ENCODE assay signal across 16 mouse cellular contexts in genomic region chr17:47267843-47268242, GRCm38 (mm10).
DNase-seq lines count a peak whose midpoint lies in the region; ATAC-seq and TF ChIP-seq lines count a peak whose summit lies in the region.
"Had no signal": no experiment of that assay in that cellular context is flagged by ENCODE, and none has a peak within 500 bp of the region (broad histone marks: within the 10 kb centered on the region; RNA-seq: fewer than 3 reads in every experiment).

No protein-coding gene starts in this region.

- H3K27me3 ChIP-seq in kidney, postnatal 0 days (ENCODE audit: insufficient read depth, low read length): no peaks in the 10 kb centered on the region
- no peaks in the 10 kb centered on the region for H3K27me3 ChIP-seq in kidney, embryonic 15.5 days
- H3K27me3 ChIP-seq in ES-Bruce4 (ENCODE audit: control insufficient read depth, insufficient read depth, low read length, poor library complexity, severe bottlenecking): no peaks in the 10 kb centered on the region
- H3K27me3 ChIP-seq in hindbrain, embryonic 16.5 days (replicated peaks; ENCODE audit: control insufficient read depth, insufficient read depth, low read length): no peaks in the 10 kb centered on the region
- H3K27me3 ChIP-seq: limb, embryonic 15.5 days had no signal

- no peak for TF ChIP-seq EP300 in ES-Bruce4 (IDR thresholded peaks at IDR 0.05; ENCODE audit: insufficient read depth, low read depth, low read length)

- H3K4me3 ChIP-seq in kidney, postnatal 0 days (replicated peaks; ENCODE audit: low read depth, low read length): no peak overlapping the region
- H3K4me3 ChIP-seq in kidney, embryonic 15.5 days (replicated peaks): no peak overlapping the region
- no peak overlapping the region for H3K4me3 ChIP-seq in ES-Bruce4 (ENCODE audit: low read depth, low read length)
- H3K4me3 ChIP-seq in hindbrain, embryonic 16.5 days (ENCODE audit: low read length): no peak overlapping the region
- H3K4me3 ChIP-seq: limb, embryonic 15.5 days had no signal

- peak; percentile 49; the same call in 1 of the 2 replicates for TF ChIP-seq CTCF in kidney, postnatal 0 days (IDR thresholded peaks at IDR 0.05; ENCODE audit: low read depth)
- TF ChIP-seq CTCF in ES-Bruce4 (IDR thresholded peaks at IDR 0.05; ENCODE audit: low read depth, low read length): peak; percentile 67

- 0 out of 2 replicates have a peak, but pooled peaks cover 4% of the 10 kb centered on the region for H3K36me3 ChIP-seq in kidney, postnatal 0 days (ENCODE audit: insufficient read depth, low read length)
- H3K36me3 ChIP-seq in kidney, embryonic 15.5 days: peaks cover 22% of the 10 kb centered on the region
- H3K36me3 ChIP-seq in ES-Bruce4 (ENCODE audit: control insufficient read depth, insufficient read depth, low read length, poor library complexity, severe bottlenecking): no peaks in the 10 kb centered on the region
- H3K36me3 ChIP-seq in hindbrain, embryonic 16.5 days (ENCODE audit: control insufficient read depth, insufficient read depth, low read length): no peaks in the 10 kb centered on the region
- H3K36me3 ChIP-seq: G1E had no signal

- no peak overlapping the region for H3K9ac ChIP-seq in kidney, postnatal 0 days (ENCODE audit: low read depth, low read length)
- no peak overlapping the region for H3K9ac ChIP-seq in kidney, embryonic 15.5 days
- H3K9ac ChIP-seq in ES-Bruce4 (ENCODE audit: low read depth, poor library complexity, severe bottlenecking): no peak overlapping the region
- no peak overlapping the region for H3K9ac ChIP-seq in hindbrain, embryonic 16.5 days (ENCODE audit: low read depth, low read length)
- H3K9ac ChIP-seq: limb, embryonic 15.5 days had no signal

- H3K4me2 ChIP-seq in kidney, postnatal 0 days (ENCODE audit: low read length): no peak overlapping the region
- no peak overlapping the region for H3K4me2 ChIP-seq in kidney, embryonic 15.5 days
- no peak overlapping the region for H3K4me2 ChIP-seq in hindbrain, embryonic 16.5 days (ENCODE audit: low read length)
- H3K4me2 ChIP-seq: limb, embryonic 15.5 days had no signal

- no peak overlapping the region for H3K27ac ChIP-seq in kidney, postnatal 0 days
- no peak overlapping the region for H3K27ac ChIP-seq in kidney, embryonic 15.5 days
- H3K27ac ChIP-seq in ES-Bruce4 (ENCODE audit: insufficient read depth, low read length): no peak overlapping the region
- no peak overlapping the region for H3K27ac ChIP-seq in hindbrain, embryonic 16.5 days (ENCODE audit: low read depth, low read length)
- H3K27ac ChIP-seq: limb, embryonic 15.5 days; macrophage had no signal

- H3K4me1 ChIP-seq in kidney, postnatal 0 days (replicated peaks; ENCODE audit: insufficient read depth, low read length): no peaks in the 10 kb centered on the region
- 0 out of 2 replicates have a peak, but pooled peaks cover 8% of the 10 kb centered on the region for H3K4me1 ChIP-seq in kidney, embryonic 15.5 days
- no peaks in the 10 kb centered on the region for H3K4me1 ChIP-seq in ES-Bruce4 (ENCODE audit: control insufficient read depth, insufficient read depth, low read length)
- H3K4me1 ChIP-seq in hindbrain, embryonic 16.5 days (ENCODE audit: control insufficient read depth, insufficient read depth, low read depth, low read length): no peaks in the 10 kb centered on the region

- no peak for ATAC-seq in kidney, postnatal 0 days (replicated peaks; ENCODE audit: low FRiP score, low read depth)
- no peak for ATAC-seq in kidney, embryonic 15.5 days (replicated peaks; ENCODE audit: low FRiP score)
- no peak for ATAC-seq in hindbrain, embryonic 16.5 days
- no peak for ATAC-seq in megakaryocyte, adult 5-6 weeks (ENCODE audit: poor library complexity, severe bottlenecking)
- ATAC-seq: forebrain, embryonic 14.5 days; inflammation-experienced regulatory T-cells, adult 6 months had no signal

- WGBS in kidney, postnatal 0 days: 93% methylated on average over 4 of the region's 4 CpGs
- 92% methylated on average over 4 of the region's 4 CpGs for WGBS in kidney, embryonic 15.5 days
- WGBS in hindbrain, embryonic 16.5 days: 92% methylated on average over 4 of the region's 4 CpGs

- H3K9me3 ChIP-seq in kidney, postnatal 0 days (replicated peaks; ENCODE audit: low read length): no peaks in the 10 kb centered on the region
- H3K9me3 ChIP-seq in kidney, embryonic 15.5 days (replicated peaks): peaks cover 1% of the 10 kb centered on the region; the same call in 1 of the 2 replicates
- no peaks in the 10 kb centered on the region for H3K9me3 ChIP-seq in ES-Bruce4 (replicated peaks; ENCODE audit: control insufficient read depth, insufficient read depth, low read length, poor library complexity, severe bottlenecking)
- H3K9me3 ChIP-seq in hindbrain, embryonic 16.5 days (ENCODE audit: control insufficient read depth, low read length): no peaks in the 10 kb centered on the region
- H3K9me3 ChIP-seq: limb, embryonic 15.5 days had no signal

- no peak for TF ChIP-seq POLR2A in ES-Bruce4 (IDR thresholded peaks at IDR 0.05; ENCODE audit: insufficient read depth, low read length)

- DNase-seq in kidney, postnatal 0 days (ENCODE audit: low spot score): no peak
- DNase-seq in 3T3-L1 (ENCODE audit: low read depth, low spot score): peak; percentile 18
- peak; percentile 14 for DNase-seq in c-Kit-positive CD71-positive TER-119-positive erythroid progenitor cells, embryonic 14.5 days (ENCODE audit: low spot score)
- DNase-seq: cerebellum, postnatal 10 days; gastrocnemius, postnatal 25 days; kidney, postnatal 36 days; thymus, postnatal 36 days had no signal
